Mouse (Mus musculus): ENCODE data around the gene Cdc42bpa.
A peak's percentile ranks its signal among the peaks of the same experiment; 100 is the strongest.

Cdc42bpa gene

DNA sequence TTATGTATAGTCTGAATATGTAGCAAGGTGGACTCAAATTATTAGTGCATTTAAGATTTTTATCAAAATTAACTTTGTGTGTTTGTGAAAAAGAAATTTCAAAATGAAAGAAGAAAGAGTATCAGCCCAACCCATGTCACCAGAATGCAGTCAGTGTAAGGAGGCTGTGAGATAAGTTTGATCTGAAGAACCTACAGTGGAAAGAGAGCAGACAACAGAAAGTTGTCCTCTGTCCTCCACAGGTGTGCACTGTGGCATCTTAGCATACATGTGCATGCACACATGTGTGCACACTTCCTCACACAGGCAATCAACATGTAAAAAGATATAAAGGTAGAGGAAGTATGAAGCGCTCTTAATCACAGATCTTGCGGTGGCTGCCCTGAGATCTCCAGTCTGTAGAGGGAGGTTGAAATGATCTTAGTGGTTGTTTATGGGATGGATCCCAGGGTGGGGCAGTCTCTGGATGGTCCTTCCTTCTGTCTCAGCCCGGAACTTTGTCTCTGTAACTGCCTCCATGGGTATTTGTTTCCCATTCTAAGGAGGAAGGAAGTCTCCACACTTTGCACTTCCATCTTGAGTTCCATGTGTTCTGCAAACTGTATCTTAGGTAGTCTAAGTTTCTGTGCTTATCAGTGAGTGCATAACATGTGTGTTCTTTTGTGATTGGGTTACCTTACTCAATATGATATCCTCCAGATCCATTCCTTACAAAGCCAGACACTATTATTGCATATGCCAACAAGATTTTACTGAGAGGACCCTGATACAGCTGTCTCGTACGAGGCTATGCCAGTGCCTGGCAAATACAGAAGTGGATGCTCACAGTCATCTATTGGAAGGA lies 71.7 kb downstream of the Cdc42bpa start:
- no peak for DNase-seq (ENCODE audit: low read depth, low spot score)

DNA sequence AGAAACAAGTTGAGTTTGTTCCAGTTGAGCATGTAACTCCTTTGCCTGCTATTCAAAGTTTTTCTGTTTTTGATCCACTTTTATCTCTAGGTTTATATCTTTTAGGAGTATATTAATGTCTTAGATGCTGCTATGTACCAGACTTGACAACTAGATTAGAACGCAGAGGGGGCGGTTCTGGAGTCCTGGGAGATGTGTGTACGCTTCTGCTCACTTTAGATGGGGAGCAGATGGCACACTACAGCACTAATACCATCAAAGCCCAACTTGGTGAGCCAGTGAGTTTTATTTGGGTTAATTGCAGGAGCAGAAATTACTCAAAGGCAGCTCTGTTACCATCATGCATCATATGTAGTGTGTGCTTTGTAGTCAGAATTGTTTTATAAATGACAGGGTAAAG lies 77.2 kb downstream of the Cdc42bpa start:
- no peak for DNase-seq (ENCODE audit: low read depth, low spot score)

DNA sequence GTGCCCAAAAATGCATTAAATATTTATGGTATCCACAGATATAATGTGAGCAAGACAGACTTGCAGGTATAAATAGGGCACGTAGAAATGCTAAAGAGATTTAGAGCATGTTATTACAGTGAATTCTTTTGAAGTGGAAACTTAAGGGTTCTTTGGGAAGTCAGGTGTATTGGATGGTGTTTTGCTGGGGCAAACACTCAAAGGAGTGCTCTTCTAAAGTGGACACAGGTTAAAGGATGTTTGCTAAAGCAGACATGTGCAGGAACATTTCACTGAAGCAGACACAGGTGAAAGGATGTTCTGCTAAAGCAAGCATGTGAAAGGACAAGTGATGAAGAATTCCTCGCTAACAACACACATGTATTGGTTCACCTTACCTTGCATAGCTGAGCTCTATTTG lies 83.9 kb downstream of the Cdc42bpa start:
- no peak for DNase-seq (ENCODE audit: low read depth, low spot score)

DNA sequence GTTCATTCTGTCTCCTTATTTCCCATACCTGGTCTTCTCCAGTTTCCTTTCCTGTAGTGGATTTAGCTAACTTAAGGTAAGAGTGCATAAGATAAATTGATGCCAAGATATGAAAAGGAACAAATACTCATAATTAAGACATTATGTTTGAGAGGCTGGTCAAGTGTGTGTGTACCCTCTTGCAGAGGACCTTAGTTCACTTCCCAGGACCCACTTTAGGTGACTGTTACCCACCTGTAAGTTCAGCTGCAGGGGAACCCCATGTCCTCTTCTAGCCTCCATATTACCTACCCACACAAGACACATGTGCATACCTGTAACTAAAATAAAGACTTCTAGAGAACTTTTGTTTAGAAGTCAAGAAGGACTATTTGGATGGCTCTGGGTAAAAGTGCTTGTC lies 84.9 kb downstream of the Cdc42bpa start:
- no peak for DNase-seq (ENCODE audit: low read depth, low spot score)

DNA sequence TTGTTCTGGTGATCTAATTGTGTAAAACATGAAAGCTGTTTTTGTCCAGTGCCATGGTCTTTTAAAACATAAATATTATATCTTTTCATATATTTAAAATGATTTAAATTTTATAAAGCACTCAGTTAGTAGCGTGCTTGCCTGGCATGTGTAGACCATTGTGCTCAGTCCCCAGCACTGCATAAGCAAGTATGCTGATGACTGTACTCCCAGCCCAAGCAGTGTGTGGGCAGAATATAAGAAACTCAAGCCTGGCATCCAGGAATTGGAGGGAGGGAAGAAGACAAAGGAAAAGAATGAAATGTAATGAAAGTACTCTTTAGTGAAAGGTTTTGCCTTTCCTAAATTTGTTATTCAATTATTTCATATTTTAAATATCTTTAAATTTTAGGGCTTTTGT lies 128.9 kb downstream of the Cdc42bpa start:
- no peak for DNase-seq (ENCODE audit: low read depth, low spot score)

DNA sequence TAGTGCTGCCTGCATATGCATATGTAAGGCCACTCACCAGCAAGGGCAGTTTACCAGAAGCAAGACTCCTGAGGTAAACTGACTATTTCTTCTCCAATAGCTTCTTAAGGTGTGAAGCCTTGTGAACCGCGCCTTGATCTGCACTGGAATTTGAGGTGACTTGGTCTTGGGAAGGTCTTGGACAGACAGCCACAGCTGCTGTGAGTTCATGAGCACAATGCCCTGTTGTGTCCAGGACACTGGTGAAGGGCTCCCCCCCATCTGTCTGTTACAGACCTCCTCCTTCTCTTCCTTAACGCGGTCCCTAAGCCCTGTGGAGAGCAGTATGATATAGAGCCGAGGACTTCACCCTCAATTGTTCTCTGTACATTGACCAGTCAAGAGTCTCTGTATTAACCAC lies 138.2 kb downstream of the Cdc42bpa start:
- DNase-seq (ENCODE audit: low read depth, low spot score), result no peak

DNA sequence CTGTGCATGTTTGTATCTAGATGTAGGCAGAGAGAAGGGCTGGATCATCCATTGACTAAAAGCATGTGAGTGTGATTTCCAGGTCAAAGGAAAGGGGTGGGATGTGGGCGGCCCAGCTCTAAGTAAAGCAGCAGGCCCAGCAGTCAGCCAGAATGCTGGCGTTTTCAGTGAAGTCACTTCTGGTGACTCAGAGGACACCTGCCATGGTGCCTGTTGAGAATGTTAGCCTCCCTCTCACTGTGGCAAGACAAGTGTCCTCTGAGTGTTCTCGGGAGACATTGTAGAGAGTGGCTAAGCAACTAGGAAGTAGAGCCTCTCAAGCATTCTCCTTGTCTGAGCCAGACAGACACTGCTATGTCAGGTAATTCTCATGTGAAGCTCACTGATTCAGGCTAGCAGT lies 144.3 kb downstream of the Cdc42bpa start:
- no peak for DNase-seq (ENCODE audit: low read depth, low spot score)

DNA sequence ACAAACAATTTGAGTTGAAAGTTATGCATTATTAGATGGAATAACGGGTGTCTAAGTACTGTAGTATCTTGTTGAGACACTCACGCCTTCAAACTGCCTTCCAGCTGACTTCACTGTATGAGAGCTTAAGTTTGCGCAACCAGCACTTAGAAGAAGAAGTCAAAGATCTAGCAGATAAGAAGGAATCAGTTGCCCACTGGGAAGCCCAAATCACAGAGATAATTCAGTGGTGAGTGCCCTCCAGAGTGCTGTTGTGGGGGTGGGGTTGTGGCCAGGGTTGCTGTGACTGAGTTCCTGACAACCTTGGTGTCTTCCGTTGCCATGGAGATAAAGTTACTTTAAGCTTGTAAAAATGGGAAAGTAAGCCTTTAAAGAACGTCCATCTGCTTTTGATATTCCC lies 148.8 kb downstream of the Cdc42bpa start:
- DNase-seq (ENCODE audit: low read depth, low spot score), result no peak

DNA sequence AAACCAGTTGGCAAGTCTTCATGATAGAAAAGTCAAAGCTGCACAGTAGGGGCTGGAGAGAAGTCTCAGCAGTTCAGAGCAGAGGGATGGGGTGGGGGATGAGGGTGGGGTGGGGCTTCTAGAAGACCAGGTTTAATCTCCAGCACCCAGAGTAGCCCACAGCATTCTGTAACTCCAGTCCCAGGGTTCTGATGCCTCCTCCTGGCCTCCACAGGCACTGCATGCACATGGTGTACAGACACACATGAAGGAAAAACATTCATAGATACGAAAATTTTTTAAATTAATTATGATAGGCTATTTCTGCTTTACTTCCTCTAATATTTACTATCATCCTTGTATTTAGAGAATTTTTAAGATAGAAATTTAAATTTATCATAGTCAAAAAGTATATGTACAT lies 156.3 kb downstream of the Cdc42bpa start:
- peak; percentile 11 for DNase-seq (ENCODE audit: low read depth, low spot score)

DNA sequence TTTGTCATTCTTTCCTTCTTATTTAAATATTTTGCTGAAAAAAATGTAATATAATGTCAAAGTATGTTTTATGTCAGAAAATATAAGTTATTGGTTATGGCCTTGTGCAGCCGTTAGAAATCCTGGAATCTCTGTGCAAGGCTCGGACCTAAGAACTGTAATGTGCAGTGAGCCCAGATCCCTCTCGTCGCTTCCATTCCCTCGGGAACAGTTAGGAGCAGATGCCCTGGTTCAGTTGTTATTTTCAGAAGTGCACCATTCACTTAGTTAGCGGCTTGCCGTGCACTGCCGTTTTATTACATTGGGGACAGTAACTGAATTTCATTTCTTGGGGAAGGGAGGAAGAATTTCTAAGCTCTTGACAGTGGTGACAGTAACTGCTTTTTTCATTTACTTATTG lies 158.0 kb downstream of the Cdc42bpa start:
- no peak for DNase-seq (ENCODE audit: low read depth, low spot score)

DNA sequence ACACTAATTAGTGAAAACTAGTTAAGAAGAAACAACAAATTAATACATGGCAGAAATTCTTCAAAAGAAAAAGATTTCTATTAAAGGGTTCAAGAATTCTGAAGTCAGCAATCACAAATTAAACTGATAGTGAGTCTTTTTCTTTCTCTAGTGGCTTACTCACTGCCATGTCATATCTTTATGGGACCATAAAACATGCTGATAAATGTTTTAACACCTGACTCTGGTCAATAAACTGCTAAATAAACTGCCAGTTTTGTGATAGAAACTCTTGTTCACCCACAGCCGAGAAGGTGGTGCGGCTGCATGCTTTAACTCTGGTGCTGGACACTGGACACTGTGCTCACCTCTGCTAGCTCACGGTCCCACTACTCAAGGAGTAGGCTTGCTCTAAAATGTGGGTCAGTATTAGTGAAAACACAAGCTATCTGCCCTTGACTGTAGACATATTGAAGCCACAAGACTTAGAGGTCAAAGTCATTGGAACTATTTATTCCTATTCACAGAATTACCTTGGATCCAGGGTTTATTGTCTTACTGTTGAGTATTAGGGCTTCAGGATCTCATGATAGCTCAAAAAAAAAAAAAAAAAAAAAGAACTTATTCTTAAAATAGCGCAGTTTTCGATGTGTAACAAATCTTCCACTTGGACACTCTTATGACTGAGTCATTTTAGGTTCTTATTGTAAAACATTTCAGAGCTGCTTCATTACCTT lies 168.0 kb downstream of the Cdc42bpa start:
- no peak for DNase-seq (ENCODE audit: low read depth, low spot score)

DNA sequence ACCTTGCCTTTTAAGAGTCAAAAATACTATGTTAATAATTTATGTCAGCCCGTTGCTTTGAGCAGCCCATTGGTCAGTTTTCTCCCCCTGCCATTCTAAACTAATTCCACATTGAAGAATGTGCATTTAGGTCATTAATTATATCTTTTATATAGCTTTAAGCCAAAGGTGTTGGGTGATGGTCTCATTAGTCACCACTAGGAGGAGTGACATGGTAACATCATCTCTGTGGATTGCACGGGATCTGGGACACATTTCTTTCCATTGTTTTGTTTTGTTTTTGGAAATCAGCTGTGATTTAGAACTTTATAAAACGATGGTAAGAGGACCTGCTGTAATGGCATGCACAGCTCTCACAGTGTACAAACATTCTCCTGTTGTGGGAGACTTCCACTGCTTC lies 171.1 kb downstream of the Cdc42bpa start:
- DNase-seq (ENCODE audit: low read depth, low spot score), result no peak

DNA sequence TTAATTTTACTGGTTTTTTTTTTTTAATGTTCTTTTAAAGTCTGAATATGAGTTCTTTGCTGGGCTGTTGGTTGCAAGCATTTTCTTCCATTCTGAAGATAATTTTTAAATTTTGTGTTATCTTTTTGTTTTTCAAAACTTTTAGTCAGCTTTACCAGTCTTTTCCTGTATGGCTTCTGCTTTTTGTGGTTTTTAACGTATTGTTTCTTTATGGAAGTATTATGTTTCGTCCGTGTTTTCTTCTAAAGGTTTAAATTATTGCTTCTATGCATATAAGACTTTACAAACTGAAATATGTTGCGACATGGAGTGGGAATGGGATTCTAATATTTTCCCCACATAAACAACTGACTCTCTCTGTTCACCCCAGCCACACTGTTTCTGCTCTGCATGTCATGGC lies 171.9 kb downstream of the Cdc42bpa start:
- DNase-seq (ENCODE audit: low read depth, low spot score), result no peak

DNA sequence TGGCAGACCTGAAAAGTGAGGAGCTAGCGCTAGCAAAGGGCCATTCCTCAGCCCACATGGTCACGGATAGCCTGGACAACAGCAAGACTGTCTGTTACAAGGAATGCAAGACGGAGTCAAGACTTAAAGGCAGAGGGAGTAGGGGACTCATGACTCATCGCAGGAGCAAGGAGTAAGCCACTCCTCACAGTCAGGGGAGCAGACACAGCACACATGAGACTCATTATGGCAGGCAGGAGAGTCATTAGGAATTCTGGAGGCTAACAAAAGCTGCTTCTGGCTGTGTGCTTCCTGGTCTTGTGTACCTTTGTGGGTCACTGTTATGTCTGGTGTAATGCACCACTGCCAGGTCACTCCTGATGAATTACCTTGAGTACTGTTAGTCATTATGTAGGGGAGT lies 178.9 kb downstream of the Cdc42bpa start:
- DNase-seq (ENCODE audit: low read depth, low spot score), result no peak

DNA sequence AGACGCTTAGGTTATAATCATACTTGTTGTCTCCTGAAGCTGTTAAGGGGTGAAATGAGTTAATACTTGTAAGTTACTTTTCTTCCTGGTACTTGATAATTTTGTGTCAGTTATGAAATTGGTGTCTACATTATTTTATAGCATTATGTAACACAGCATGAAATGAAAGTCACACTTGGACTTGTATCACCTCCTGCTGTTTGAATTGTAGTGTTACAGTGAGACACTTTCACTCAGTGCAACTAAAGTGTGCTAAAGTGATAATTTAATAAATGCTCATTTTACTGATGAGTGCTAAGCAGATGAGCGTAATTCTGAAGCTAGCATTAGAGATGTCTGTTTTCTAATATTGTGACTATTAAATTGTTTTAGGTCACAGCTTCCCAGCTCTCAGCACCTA lies 180.7 kb downstream of the Cdc42bpa start:
- no peak for DNase-seq (ENCODE audit: low read depth, low spot score)

DNA sequence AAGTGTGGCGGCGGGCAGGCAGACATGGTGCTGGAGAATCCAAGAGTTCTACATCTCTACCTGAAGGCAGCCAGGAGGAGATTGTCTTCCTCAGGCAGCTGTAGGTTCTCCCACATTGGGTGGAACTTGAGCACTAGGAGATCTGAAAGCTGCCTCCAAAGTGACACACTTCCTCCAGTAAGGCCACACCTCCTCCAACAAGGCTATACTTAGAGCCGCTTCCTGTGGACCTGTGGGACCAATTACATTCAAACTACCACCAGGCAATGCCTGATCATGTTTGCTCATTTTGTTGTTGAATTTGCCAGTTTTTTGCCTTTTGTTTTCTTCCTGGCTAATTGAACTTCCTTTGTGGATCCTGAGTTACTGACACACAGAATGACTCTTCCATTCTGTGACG lies 187.8 kb downstream of the Cdc42bpa start:
- no peak for DNase-seq (ENCODE audit: low read depth, low spot score)

DNA sequence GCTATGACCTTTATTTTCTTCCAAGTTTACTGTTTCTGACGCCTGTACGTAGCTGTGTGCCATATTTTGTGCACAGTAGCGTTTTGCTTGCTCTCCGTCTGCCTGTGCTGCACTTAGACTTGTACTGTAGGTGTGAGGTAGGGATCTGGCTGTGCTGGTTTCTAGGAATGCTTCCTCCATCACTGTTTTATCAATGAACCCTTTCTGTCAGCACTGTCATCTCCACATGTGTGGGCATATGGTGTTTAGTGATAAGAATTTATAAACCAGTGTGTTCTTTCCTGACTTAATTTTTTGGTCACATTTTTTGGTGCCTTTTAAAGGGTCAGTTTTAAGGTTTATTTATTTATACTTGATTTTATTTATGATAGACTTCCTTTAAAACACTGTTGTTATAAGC lies 188.3 kb downstream of the Cdc42bpa start:
- no peak for DNase-seq (ENCODE audit: low read depth, low spot score)

DNA sequence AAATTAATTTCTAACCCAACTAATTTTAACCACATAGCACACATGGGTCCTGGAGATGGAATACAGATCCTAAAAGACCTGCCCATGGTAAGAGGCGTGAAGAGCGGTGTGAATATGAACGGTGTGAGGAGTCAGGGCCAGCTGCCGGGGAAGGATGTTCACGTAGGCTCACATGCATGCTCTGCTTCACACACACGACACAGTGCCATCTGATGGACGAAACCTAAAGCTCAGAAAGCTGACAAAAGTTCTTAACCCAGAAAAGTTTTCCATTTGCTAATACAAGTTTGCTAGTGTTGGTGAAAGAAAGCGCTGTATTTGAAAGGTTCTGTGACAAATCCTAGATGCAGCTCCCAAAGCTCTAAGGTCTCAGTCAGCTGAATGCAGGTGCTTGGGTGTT lies 190.9 kb downstream of the Cdc42bpa start:
- no peak for DNase-seq (ENCODE audit: low read depth, low spot score)

DNA sequence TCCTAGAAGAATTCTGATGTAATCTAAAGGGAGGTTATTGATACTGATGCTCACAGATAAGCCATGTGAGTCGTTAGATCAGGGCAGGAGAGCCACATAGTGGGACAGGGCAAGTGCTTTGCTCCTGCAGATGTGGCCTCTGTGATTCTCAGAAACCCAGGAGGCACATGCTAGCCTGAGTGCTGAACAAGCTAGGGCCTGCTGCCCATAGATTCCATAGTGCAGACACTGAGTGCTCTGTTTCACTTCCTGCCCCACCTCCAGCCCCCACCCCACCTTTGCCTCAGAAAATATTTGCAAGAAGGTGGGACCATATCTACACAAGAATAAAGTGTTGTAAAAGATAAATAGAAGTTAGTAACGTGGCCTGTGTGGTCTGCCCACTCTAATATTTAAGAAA lies 198.4 kb downstream of the Cdc42bpa start:
- no peak for DNase-seq (ENCODE audit: low read depth, low spot score)

DNA sequence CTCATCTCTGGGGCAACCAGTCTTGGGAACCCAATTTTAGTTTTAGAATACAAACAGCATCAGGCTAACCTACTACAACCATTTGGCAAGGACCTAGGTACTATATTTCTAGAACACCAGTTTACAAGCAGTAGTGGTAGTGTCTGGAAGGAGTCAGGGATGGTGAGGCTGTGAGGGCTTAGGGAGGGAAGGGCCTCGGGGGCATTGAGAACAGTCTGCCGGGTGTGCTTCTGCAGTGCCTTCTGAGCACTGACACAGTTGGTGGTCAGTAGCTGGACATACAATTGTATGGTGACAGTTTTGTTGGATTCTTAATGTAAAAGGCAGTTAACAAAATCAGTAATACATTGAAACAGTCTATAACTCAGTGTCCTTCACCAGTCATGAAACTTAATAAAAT lies 200.3 kb downstream of the Cdc42bpa start:
- DNase-seq (ENCODE audit: low read depth, low spot score), result no peak

DNA sequence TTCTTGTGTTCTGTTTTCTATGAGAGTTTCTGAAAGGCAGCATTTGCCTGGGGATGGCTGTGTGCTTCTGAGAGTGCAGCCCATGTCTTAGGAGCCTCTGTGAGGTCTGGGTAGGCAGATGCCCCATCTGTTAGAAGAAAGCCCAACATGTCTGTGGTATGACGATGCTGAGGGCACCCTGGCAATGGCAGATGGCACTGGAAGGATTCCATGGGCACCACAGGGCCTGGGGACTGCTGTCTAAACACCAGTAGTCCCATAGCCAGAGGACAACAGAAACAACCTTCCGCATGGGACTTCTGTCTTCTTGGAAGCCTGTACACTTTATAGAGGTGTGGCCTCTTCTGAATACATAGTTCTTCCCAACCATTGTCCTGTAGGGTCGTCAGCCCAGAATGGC lies 200.9 kb downstream of the Cdc42bpa start:
- DNase-seq (ENCODE audit: low read depth, low spot score), result no peak

DNA sequence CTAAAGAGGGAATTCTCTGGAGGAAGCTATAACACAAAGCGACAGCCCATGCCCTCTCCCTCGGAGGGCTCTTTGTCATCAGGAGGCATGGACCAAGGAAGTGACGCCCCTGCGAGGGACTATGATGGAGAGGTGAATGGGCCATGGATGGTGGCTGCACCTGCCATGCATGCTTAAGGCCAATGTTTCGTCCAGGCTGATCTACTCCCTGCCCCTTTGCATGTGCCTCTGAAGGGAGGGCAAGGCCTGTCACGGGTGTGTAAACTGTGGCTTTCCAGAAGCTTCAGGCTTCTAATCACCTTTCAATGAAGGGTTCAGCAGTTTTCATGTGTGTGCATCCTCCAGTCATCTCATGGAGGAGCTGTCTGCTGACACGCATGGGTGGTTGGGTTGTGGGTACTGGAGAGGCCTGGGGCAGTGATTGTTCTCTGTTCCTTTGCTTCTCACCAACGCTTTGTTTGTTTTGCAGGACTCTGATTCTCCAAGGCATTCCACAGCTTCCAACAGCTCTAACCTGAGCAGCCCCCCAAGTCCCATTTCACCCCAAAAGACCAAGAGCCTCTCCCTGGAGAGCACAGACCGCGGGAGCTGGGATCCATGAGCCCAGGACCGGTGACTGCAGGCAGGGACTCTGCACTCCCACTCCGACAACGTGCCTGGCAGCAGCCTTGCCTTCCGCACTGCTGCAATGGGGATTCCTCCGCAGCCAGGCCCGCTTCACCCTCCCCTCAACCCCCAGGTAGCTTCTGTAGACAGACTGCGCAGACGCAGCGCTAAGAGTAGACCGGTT lies 201.5 kb downstream of the Cdc42bpa start:
- DNase-seq (ENCODE audit: low read depth, low spot score), result no peak

DNA sequence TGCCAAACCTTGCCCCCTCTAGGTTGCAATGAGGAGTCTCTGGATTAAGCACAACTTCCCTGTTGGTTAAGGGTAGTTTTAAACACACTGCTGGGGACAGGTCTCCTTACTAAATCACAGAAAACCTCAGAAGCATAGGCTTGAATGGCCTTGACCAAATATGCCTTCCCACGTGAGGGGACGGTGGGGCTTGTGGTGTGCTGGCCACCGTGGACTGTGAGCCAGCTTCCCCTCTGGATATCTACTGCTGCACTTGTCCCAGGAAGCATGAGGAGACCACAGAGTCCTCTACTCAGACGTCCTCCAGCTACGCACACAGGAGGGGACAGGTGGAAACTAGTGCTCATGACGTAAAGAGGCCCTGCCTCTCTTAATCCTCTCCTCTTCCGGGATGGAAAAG lies 202.7 kb downstream of the Cdc42bpa start:
- DNase-seq (ENCODE audit: low read depth, low spot score), result no peak

Measured in WW6 (cell line).